Mouse (Mus musculus): Measurements from ENCODE around the gene Irak3. TPM values are rescaled to one million over a fixed set of nuclear protein-coding genes. Genes with fewer than 3 reads are reported as not detected.

Gene Irak3
- total RNA-seq, 2 experiments from 2014 or later, result 30.4 to 77.8 TPM

DNA sequence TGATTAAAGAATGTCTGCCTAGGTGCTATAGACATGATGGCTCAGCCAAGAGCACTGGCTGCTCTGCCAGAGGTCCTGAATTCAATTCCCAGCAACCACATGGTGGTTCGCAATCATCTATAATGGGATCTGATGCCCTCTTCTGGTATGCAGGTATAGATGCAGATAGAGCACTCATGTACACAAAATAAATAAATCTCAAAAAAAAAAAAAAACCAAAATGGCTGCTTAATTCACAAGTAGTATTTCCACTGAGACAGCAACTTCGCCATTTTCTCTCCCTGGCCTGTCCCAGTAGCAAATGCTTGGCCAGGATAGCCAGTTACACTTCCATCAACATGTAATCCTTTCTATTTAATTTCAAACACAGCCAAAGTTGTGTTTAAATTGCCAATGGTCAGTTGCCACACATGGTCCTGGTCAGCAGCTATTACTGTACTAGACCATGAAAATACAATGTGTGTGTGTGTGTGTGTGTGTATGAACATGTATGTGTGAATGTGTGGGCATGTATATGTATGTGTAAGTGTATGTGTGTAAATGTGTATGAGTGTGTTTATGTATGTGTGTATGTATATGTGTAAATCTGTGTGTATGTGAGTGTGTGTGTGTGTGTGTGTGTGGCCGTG lies 90.1 kb downstream of the Irak3 start:
- 0 out of 2 replicates have a peak, but pooled peaks have one; percentile 0 for ATAC-seq (ENCODE audit: poor library complexity, severe bottlenecking)

DNA sequence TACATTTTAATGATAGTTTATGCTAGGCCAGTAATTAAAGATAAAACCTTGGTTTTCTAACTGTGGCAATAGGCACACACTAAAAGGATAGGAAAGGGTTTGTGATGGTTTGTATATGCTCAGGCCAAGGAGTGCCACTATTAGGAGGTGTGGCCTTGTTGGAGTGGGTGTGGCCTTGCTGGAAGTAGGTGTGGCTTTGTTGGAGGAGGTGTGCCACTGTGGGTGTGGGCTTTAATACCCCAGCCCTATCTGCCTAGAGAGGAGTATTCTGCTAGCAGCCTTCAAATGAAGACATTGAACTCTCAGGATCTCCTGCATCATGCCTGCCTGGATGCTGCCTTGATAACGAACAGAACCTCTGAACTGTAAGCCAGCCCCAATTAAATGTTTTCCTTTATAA lies 101.1 kb downstream of the Irak3 start:
- no peak for ATAC-seq (ENCODE audit: poor library complexity, severe bottlenecking)

DNA sequence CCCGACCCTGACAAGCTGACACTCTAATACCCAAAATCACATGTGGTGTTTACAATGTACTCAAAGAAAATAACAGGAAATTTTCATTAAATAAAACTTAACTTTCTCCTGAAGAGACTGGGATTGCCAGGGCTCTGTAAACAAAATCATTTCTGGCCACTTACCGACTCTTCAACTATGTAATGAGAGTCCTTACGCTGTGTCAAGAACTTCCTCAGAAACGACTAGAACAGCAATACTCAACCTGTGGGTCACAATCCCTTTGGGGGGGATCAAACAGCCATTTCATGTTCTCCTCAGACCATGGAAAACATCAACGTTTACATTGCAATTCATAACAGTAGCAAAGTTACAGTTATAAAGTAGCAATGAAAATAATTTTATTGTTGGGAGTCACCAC lies 104.4 kb downstream of the Irak3 start:
- ATAC-seq (ENCODE audit: poor library complexity, severe bottlenecking), result no peak

DNA sequence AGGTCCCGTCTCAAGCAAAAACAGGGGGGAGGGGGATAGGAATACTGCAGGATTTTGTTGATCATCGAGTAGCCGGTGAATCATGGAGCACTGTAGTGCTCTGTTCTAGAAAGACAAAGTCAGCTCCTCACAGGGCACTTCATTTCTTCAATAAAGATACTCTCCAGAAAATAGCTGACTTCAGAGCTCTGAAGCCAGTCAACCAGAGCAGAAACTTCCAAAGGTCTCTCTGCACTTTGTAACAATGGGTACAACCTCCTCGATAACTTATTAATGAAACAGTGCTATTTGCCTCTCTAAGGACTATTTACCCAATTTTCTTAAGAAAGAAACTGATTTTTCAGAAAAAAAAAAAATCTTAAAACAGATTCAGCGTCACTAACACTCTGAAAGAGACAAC lies 106.2 kb downstream of the Irak3 start:
- no peak for ATAC-seq (ENCODE audit: poor library complexity, severe bottlenecking)

DNA sequence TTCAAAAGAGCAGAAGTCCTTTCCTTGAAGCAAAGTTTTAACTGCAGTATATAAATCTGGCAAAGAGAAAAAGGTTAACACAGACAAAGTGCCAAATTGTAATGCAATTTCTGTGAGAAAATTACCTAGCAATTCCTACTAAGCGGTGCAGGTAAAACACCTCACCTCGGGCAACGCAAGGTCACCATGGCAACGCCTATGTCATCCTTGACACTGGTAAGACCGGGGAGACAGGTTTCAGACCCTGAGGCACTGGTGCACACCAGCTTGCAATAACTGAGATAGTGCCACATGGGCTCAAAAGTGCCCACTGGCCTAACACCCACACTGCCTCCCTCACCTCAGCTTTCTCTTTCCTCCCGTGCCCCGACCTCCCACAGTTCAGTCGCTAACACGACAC lies 106.8 kb downstream of the Irak3 start:
- no peak for ATAC-seq (ENCODE audit: poor library complexity, severe bottlenecking)

DNA sequence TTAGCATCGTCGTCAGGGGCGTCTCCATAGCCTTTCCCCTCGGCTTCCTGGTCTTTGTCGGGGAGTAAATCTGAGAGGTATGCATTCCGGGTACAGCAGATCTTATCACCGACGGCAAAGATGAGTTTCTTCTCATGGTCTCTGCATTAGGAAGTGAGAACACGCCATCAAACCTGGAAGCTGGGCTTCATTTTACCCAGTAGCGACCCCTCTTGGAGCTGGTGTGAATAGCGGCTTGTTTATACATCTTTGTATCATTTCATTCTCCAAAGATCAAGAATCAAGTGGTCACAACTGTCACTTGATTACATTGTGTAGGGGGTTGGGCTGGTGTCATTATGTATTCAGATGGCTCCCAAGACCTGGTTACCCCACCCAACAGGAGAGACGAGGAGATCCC lies 109.4 kb downstream of the Irak3 start:
- no peak for ATAC-seq (ENCODE audit: poor library complexity, severe bottlenecking)

Other genes starting within 250 kb of the Irak3 start
- gene Helb, start 89.1 kb downstream of the Irak3 start, total RNA-seq (2015), result 16.4 and 17.0 TPM in 2 replicates
- gene Helb, start 89.1 kb downstream of the Irak3 start, total RNA-seq (2017), result 32.7 and 33.9 TPM in 2 replicates
- 91.3 and 112 TPM in 2 replicates for gene Tmbim4, start 540 bp downstream of the Irak3 start, total RNA-seq (2015)
- gene Tmbim4, start 540 bp downstream of the Irak3 start, total RNA-seq (2017), result 97.0 and 100 TPM in 2 replicates
- 41.4 and 49.0 TPM in 2 replicates for gene Llph, start 24.9 kb upstream of the Irak3 start, total RNA-seq (2015)
- 48.6 and 49.8 TPM in 2 replicates for gene Llph, start 24.9 kb upstream of the Irak3 start, total RNA-seq (2017)

All from megakaryocyte, adult 5-6 weeks (primary cell).